Mouse (Mus musculus) CH12.LX (cell line): ENCODE results near the gene Creld2. TPM values are rescaled to one million over a fixed set of nuclear protein-coding genes. Genes with fewer than 3 reads are reported as not detected.

ENCODE experiments used
- DNase-seq: peaks from one replicate; pipeline ENCODE4 v3.0.0-alpha.2; 2013; ENCODE audit errors: extremely low read depth
- H3K27ac ChIP-seq: 2 replicates; pipeline ENCODE4 v1.5.1; 2012; ENCODE audit warnings: low read depth, mild to moderate bottlenecking, control low read depth, moderate library complexity; ENCODE audit not compliant: insufficient read depth
- H3K27me3 ChIP-seq: replicated peaks from 2 replicates; pipeline ENCODE3; 2012; ENCODE audit warnings: inconsistent platforms
- H3K36me3 ChIP-seq, 2 experiments: replicated peaks in 1 of 2; 2 replicates each; pipeline versions ENCODE3 to v1.6.1; 2012; ENCODE audit warnings: inconsistent platforms in 1 of 2, low read length in 1 of 2, mild to moderate bottlenecking in 1 of 2, mixed read lengths in 1 of 2, moderate library complexity in 1 of 2; ENCODE audit not compliant: control insufficient read depth in 1 of 2, insufficient read depth in 1 of 2
- H3K4me1 ChIP-seq, 2 experiments: 2 replicates each; pipeline ENCODE4 v1.6.1; 2012; ENCODE audit warnings: inconsistent platforms in 1 of 2, moderate library complexity in 1 of 2; ENCODE audit not compliant: insufficient read depth in 2 of 2, control insufficient read depth in 1 of 2
- H3K4me2 ChIP-seq: 2 replicates; pipeline ENCODE4 v1.6.1; 2012; ENCODE audit warnings: low read depth, mild to moderate bottlenecking, control low read depth; ENCODE audit not compliant: poor library complexity, insufficient read depth, severe bottlenecking
- H3K4me3 ChIP-seq, 3 experiments: fragments of 150-350 bp in 1 of 3; sonication (generic) in 1 of 3; replicated peaks in 1 of 3; 2 replicates each; pipeline versions ENCODE3 to v1.5.1; 2011 to 2012; ENCODE audit warnings: low read depth in 2 of 3, low read length in 2 of 3, mild to moderate bottlenecking in 2 of 3, moderate library complexity in 2 of 3, control low read depth in 1 of 3, improper control_type of control experiment in 1 of 3, inconsistent platforms in 1 of 3, mixed read lengths in 1 of 3; ENCODE audit not compliant: poor library complexity in 1 of 3
- H3K79me2 ChIP-seq: replicated peaks from 2 replicates; pipeline ENCODE4 v1.6.1; 2012; ENCODE audit warnings: mild to moderate bottlenecking, moderate library complexity; ENCODE audit not compliant: control insufficient read depth, poor library complexity, insufficient read depth, severe bottlenecking; ENCODE audit errors: extremely low read depth
- H3K9ac ChIP-seq: 2 replicates; pipeline ENCODE4 v1.6.1; 2012; ENCODE audit warnings: low read depth, mild to moderate bottlenecking, control low read depth, moderate library complexity; ENCODE audit not compliant: insufficient read depth
- H3K9me3 ChIP-seq: replicated peaks from 2 replicates; pipeline ENCODE3; 2012; ENCODE audit warnings: low read length, inconsistent platforms, mixed read lengths
- BHLHE40 ChIP-seq: IDR thresholded peaks from 2 replicates; pipeline ENCODE4 v1.6.1; 2011; ENCODE audit warnings: mild to moderate bottlenecking, low read depth, low read length, improper control_type of control experiment
- CHD1 ChIP-seq: IDR thresholded peaks from 2 replicates; pipeline ENCODE4 v1.6.1; 2012; ENCODE audit warnings: low read depth, low read length, improper control_type of control experiment, inconsistent platforms
- GABPA ChIP-seq: IDR thresholded peaks from 2 replicates; pipeline ENCODE4 v1.6.1; 2012; ENCODE audit warnings: low read depth, low read length, improper control_type of control experiment, inconsistent platforms; ENCODE audit not compliant: insufficient replicate concordance
- HCFC1 ChIP-seq: IDR thresholded peaks from 2 replicates; pipeline ENCODE4 v1.6.1; 2012; ENCODE audit warnings: low read depth, mild to moderate bottlenecking, inconsistent platforms, low read length, improper control_type of control experiment
- JUN ChIP-seq: IDR thresholded peaks from 2 replicates; pipeline ENCODE4 v1.6.1; 2011; ENCODE audit warnings: low read depth, mild to moderate bottlenecking, low read length, improper control_type of control experiment, moderate library complexity; ENCODE audit not compliant: insufficient read depth
- JUND ChIP-seq: conservative IDR thresholded peaks from 2 replicates; pipeline ENCODE4 v1.6.1; 2011; ENCODE audit warnings: low read depth, low read length, improper control_type of control experiment
- MAX ChIP-seq: IDR thresholded peaks from 2 replicates; pipeline ENCODE4 v1.6.1; 2011; ENCODE audit warnings: low read length, improper control_type of control experiment
- MEF2A ChIP-seq: IDR thresholded peaks from 2 replicates; pipeline ENCODE4 v1.6.1; 2014; ENCODE audit warnings: low read depth, mild to moderate bottlenecking, inconsistent platforms, low read length, improper control_type of control experiment, borderline replicate concordance
- MYC ChIP-seq: IDR thresholded peaks from 2 replicates; pipeline ENCODE4 v1.6.1; 2011; ENCODE audit warnings: low read depth, mild to moderate bottlenecking, improper control_type of control experiment, low read length
- PAX5 ChIP-seq: IDR thresholded peaks from 2 replicates; pipeline ENCODE4 v1.6.1; 2012; ENCODE audit warnings: low read length, inconsistent platforms, mixed read lengths
- POLR2A ChIP-seq: IDR thresholded peaks from 2 replicates; pipeline ENCODE4 v1.6.1; 2011; ENCODE audit warnings: low read depth, mild to moderate bottlenecking, improper control_type of control experiment, low read length
- POLR2AphosphoS2 ChIP-seq: IDR thresholded peaks from 2 replicates; pipeline ENCODE4 v1.6.1; 2011; ENCODE audit warnings: low read depth, low read length, improper control_type of control experiment
- RAD21 ChIP-seq: IDR thresholded peaks from 2 replicates; pipeline ENCODE4 v1.6.1; 2011; ENCODE audit warnings: low read depth, mild to moderate bottlenecking, low read length, improper control_type of control experiment, moderate library complexity
- TBP ChIP-seq: conservative IDR thresholded peaks from 2 replicates; pipeline ENCODE4 v1.6.1; 2011; ENCODE audit warnings: low read depth, low read length, improper control_type of control experiment
- TCF12 ChIP-seq: IDR thresholded peaks from 2 replicates; pipeline ENCODE4 v1.6.1; 2014; ENCODE audit warnings: low read depth, mild to moderate bottlenecking, inconsistent platforms, low read length, improper control_type of control experiment
- UBTF ChIP-seq: IDR thresholded peaks from 2 replicates; pipeline ENCODE4 v1.6.1; 2012; ENCODE audit warnings: low read depth, mild to moderate bottlenecking, inconsistent platforms, low read length, improper control_type of control experiment, moderate library complexity
- USF2 ChIP-seq: conservative IDR thresholded peaks from 2 replicates; pipeline ENCODE4 v1.6.1; 2011; ENCODE audit warnings: low read depth, low read length, improper control_type of control experiment
- ZC3H11A ChIP-seq: IDR thresholded peaks from 2 replicates; pipeline ENCODE4 v1.6.1; 2012; ENCODE audit warnings: low read depth, mild to moderate bottlenecking, inconsistent platforms, low read length, improper control_type of control experiment
- ZNF384 ChIP-seq: IDR thresholded peaks from 2 replicates; pipeline ENCODE4 v1.6.1; 2012; ENCODE audit warnings: low read depth, low read length, improper control_type of control experiment, inconsistent platforms
- dilution Hi-C: fragments of 300-500 bp; cut with MboI; formaldehyde crosslinking; loops from 2 replicates; pipeline ENCODE4 v1.14.3; 2020; ENCODE audit warnings: low sequenced_read_pairs; ENCODE audit not compliant: extremely low pct_unique_long_range_greater_than_20kb, extremely low pct_ligation_motif_present
- in situ Hi-C: fragments of 300-500 bp; cut with MboI; formaldehyde crosslinking; loops from 3 replicates; pipeline ENCODE4 v1.14.3; 2019; ENCODE audit warnings: low sequenced_read_pairs, low pct_ligation_motif_present, low pct_unique_long_range_greater_than_20kb, mixed read lengths
- polyA plus RNA-seq: library from polyadenylated mRNA; unstranded; fragments of >175 nt; gene quantifications from 2 replicates; pipeline ENCODE4 v1.2.1, GENCODE M21; 2012; ENCODE audit warnings: low read depth; ENCODE audit not compliant: insufficient read length
- total RNA-seq, 2 experiments: library from RNA; depleted of rRNA; stranded (reverse); fragments of 300-350 nt in 1 of 2; fragments of >200 nt in 1 of 2; gene quantifications; 2 replicates each; pipeline ENCODE4 v1.2.3; 2012 to 2014

Gene Creld2
- total and polyA plus RNA-seq, 3 experiments: 63.6 to 93.8 (median 85.0) TPM

DNA sequence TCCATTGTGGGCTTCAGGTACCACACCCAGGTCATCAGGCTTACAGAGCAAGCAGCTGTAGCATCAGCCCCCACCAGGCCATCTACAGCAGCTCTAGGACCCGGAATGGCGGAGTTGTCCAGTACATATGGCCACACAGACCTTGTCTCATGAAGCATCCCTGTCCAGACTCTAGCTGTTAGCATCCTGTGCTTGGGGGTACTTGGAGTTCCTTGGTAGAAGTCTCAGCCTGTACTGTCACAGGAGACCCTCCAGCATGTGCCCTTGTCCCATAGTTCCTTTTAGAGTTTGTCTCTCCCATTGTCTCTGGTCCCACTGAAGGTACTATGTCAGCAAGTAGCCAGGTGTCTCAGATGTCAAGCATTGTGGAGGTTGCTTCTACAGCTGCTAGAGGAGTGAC is 30.2 kb downstream of the Creld2 start:
- Histone ChIP-seq H3K4me2 (no peak overlapping the region), H3K27me3 (peaks cover 79% of the 10 kb centered on the region), H3K9ac (no peak overlapping the region), H3K79me2 (no peaks in the 10 kb centered on the region), H3K9me3 (peaks cover 9% of the 10 kb centered on the region), H3K36me3 (no peaks in the 10 kb centered on the region), H3K4me1 (peaks cover 6 to 11% of the 10 kb centered on the region in 2 experiments; a peak in 3 of 4 replicates), H3K27ac (no peak overlapping the region), H3K4me3 (no peak overlapping the region)
- dilution Hi-C loops (no loop called here), in situ Hi-C loops (no loop called here)
- TF ChIP-seq MYC (no peak), MEF2A (no peak), UBTF (no peak), CHD1 (no peak)
- DNase-seq: no peak

DNA sequence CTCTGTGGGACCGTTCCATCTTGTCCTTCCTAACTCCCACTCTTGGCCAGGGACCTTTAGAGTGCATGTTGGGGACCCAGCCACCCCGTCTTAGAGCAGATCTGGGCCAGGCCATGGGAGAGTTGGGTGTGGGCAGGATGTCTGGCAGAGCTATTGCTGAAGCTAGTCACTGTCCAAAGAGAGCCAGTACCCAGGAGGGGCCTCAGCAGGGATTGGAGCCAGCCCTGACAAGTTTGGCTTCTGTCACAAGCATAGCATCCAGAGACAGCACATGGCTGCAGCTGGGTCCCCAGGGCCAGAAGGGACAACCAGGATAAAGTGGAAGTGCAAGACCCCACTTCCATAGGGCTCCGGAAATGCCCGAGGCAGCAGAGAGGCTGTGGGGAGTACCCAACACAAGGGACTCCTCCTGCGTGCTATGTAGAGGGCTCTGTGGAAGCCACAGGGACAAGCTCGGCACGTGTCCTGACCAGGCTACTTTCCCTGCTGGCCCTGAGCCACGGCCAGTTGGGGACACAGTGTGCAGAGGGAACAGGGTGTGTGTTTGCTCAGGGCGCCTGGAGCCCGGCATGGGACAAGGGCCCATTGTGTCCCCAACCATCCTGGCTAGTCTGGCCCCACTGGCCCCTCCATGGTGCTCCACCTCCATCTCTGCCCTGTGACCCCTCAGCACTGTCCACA is 30.8 kb downstream of the Creld2 start:
- H3K4me1 ChIP-seq: peaks cover 0 to 4% of the 10 kb centered on the region in 2 experiments; a peak in 2 of 4 replicates
- TF ChIP-seq RAD21 (no peak), JUN (no peak), PAX5 (no peak), TBP (no peak), ZC3H11A (no peak), CHD1 (no peak), USF2 (no peak), TCF12 (no peak), POLR2AphosphoS2 (no peak), HCFC1 (no peak), JUND (no peak), GABPA (no peak), BHLHE40 (no peak), MAX (no peak), ZNF384 (no peak), POLR2A (no peak)
- dilution Hi-C loops (no loop called here), in situ Hi-C loops (no loop called here)
- no peak overlapping the region for H3K4me3 ChIP-seq
- no peaks in the 10 kb centered on the region for H3K79me2 ChIP-seq
- H3K9me3 ChIP-seq: peaks cover 8% of the 10 kb centered on the region
- H3K36me3 ChIP-seq: no peaks in the 10 kb centered on the region
- peaks cover 73% of the 10 kb centered on the region for H3K27me3 ChIP-seq
- no peak overlapping the region for H3K9ac ChIP-seq
- no peak for DNase-seq
- H3K4me2 ChIP-seq: no peak overlapping the region
- no peak overlapping the region for H3K27ac ChIP-seq
